Mouse (Mus musculus): ENCODE measurements around the gene Agap3.

DNA sequence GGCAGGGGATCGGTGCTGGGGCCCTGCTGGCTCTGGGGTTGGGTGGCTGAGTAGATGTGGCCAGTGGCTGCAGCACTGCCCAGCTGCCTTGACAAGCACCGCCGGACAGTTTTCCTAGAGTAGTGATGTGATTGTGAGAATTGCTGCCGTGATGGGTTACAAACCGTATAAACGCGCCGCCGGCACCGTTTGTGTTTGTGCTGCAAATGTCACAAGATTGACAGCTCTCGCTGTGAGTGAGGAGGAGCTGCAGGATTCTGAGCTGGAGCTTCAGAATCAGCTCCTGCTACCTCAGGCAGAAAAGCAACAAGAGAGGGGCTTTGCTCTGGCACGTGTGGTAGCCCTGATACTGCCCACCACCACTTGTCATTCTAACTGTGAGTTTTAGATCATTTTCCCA is 14.8 kb downstream of the Agap3 start:
- TF ChIP-seq POLR2A (IDR thresholded peaks at IDR 0.05; ENCODE audit: borderline replicate concordance, insufficient read depth, low read length): no peak
- TF ChIP-seq CTCF (IDR thresholded peaks at IDR 0.05; ENCODE audit: borderline replicate concordance, insufficient read depth, low read depth, low read length): no peak

All from cerebellum, adult 2 months (tissue).